Comparison of ENCODE assay signal across 10 mouse cellular contexts in the genomic region with DNA sequence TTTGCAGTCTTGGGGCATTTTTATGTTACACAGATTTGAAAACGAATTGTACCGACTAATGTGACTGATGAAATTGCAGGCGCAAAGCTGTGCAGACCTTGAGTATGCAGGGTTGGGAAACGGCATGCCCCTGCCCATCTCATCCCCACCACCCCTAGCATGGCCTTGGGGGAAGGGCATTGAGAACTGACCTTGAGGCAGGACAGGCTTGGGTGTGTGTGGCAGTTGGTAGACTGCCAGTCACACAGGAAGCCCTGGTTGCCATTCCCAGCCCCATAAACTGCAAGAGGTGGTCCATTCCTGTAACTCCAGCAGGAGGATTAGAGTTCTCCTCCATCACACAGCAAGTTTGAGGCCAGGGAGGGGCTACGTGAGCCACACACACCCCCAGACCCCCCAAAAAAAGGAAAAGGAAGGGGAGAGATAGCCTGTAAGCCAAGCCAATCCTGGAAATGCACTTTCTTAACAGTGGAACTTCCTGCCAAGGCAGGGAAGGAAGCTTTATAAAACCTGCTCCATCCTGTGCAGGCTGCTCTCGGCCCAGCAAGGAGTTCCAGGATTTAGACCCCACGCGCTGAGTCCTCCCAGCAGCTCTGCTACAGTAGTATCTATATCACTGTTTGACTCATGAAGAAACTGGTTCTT.
DNase-seq lines count a peak whose midpoint lies in the region; ATAC-seq lines count a peak whose summit lies in the region.
"Had no signal": no experiment of that assay in that cellular context is flagged by ENCODE, and none has a peak within 500 bp of the region (broad histone marks: within the 10 kb centered on the region; RNA-seq: fewer than 3 reads in every experiment).

No protein-coding gene starts in this region.

- no peaks in the 10 kb centered on the region for H3K9me3 ChIP-seq in forebrain, embryonic 13.5 days (replicated peaks)
- no peaks in the 10 kb centered on the region for H3K9me3 ChIP-seq in forebrain, embryonic 11.5 days (ENCODE audit: control insufficient read depth, low read length)
- no peaks in the 10 kb centered on the region for H3K9me3 ChIP-seq in limb, embryonic 12.5 days
- H3K9me3 ChIP-seq in limb, embryonic 10.5 days (replicated peaks): no peaks in the 10 kb centered on the region
- H3K9me3 ChIP-seq in heart, embryonic 14.5 days (ENCODE audit: control insufficient read depth, low read length): no peaks in the 10 kb centered on the region
- H3K9me3 ChIP-seq: forebrain, embryonic 10.5 days had no signal

- H3K4me3 ChIP-seq in forebrain, embryonic 13.5 days: no peak overlapping the region
- H3K4me3 ChIP-seq in forebrain, embryonic 11.5 days (ENCODE audit: low read depth, low read length): no peak overlapping the region
- no peak overlapping the region for H3K4me3 ChIP-seq in limb, embryonic 12.5 days (replicated peaks)
- H3K4me3 ChIP-seq in limb, embryonic 10.5 days: no peak overlapping the region
- H3K4me3 ChIP-seq in heart, embryonic 14.5 days (ENCODE audit: control insufficient read depth in 1 of 2, insufficient read depth in 1 of 2, low read depth in 1 of 2, low read length in 2 of 2): no peak overlapping the region
- H3K4me3 ChIP-seq: forebrain, embryonic 10.5 days had no signal

- H3K27me3 ChIP-seq in forebrain, embryonic 13.5 days: no peaks in the 10 kb centered on the region
- H3K27me3 ChIP-seq in forebrain, embryonic 11.5 days (ENCODE audit: control insufficient read depth, insufficient read depth, low read length): no peaks in the 10 kb centered on the region
- no peaks in the 10 kb centered on the region for H3K27me3 ChIP-seq in limb, embryonic 12.5 days
- H3K27me3 ChIP-seq in limb, embryonic 10.5 days (ENCODE audit: low read depth, poor library complexity, severe bottlenecking): no peaks in the 10 kb centered on the region
- no peaks in the 10 kb centered on the region for H3K27me3 ChIP-seq in heart, embryonic 14.5 days (ENCODE audit: control insufficient read depth, insufficient read depth, low read length)

- H3K4me1 ChIP-seq in forebrain, embryonic 13.5 days: peaks cover 21% of the 10 kb centered on the region
- H3K4me1 ChIP-seq in forebrain, embryonic 11.5 days (replicated peaks; ENCODE audit: control insufficient read depth, insufficient read depth, low read length): peaks cover 6% of the 10 kb centered on the region
- H3K4me1 ChIP-seq in limb, embryonic 12.5 days (replicated peaks): peaks cover 21% of the 10 kb centered on the region
- H3K4me1 ChIP-seq in limb, embryonic 10.5 days: peaks cover 26% of the 10 kb centered on the region
- peaks cover 27 to 33% of the 10 kb centered on the region in 2 experiments for H3K4me1 ChIP-seq in heart, embryonic 14.5 days (ENCODE audit: control insufficient read depth in 2 of 2, insufficient read depth in 2 of 2, low read length in 2 of 2)

- ATAC-seq in forebrain, embryonic 13.5 days: no peak
- no peak for ATAC-seq in forebrain, embryonic 11.5 days (replicated peaks; ENCODE audit: low FRiP score)
- ATAC-seq in limb, embryonic 12.5 days (ENCODE audit: insufficient number of reproducible peaks, insufficient read depth, low FRiP score, low TSS enrichment, low read depth): no peak
- peak; percentile 36 for ATAC-seq in heart, embryonic 14.5 days (ENCODE audit: insufficient number of reproducible peaks, insufficient read depth, low FRiP score, low read depth)

- H3K27ac ChIP-seq in forebrain, embryonic 13.5 days: 0 out of 2 replicates have a peak overlapping the region, but pooled peaks have one; percentile 19
- no peak overlapping the region for H3K27ac ChIP-seq in forebrain, embryonic 11.5 days (ENCODE audit: low read depth, low read length)
- H3K27ac ChIP-seq in limb, embryonic 12.5 days: 0 out of 2 replicates have a peak overlapping the region, but pooled peaks have one; percentile 50
- no peak overlapping the region for H3K27ac ChIP-seq in limb, embryonic 10.5 days
- peak overlapping the region; percentile 61 to 63 for H3K27ac ChIP-seq in heart, embryonic 14.5 days (replicated peaks in 1 of 2; ENCODE audit: control insufficient read depth in 1 of 2, insufficient read depth in 1 of 2, low read depth in 2 of 2, low read length in 2 of 2)

- no peak overlapping the region for H3K4me2 ChIP-seq in forebrain, embryonic 13.5 days
- no peak overlapping the region for H3K4me2 ChIP-seq in forebrain, embryonic 11.5 days (ENCODE audit: low read depth, low read length, severe bottlenecking)
- H3K4me2 ChIP-seq in limb, embryonic 12.5 days: no peak overlapping the region
- no peak overlapping the region for H3K4me2 ChIP-seq in heart, embryonic 14.5 days (ENCODE audit: low read length)

- 92% methylated on average over 8 of the region's 8 CpGs for WGBS in forebrain, embryonic 13.5 days
- 90% methylated on average over 8 of the region's 8 CpGs for WGBS in forebrain, embryonic 11.5 days
- 81% methylated on average over 8 of the region's 8 CpGs for WGBS in limb, embryonic 12.5 days
- 86% methylated on average over 8 of the region's 8 CpGs for WGBS in limb, embryonic 10.5 days
- 74% methylated on average over 8 of the region's 8 CpGs for WGBS in heart, embryonic 14.5 days

- no peaks in the 10 kb centered on the region for H3K36me3 ChIP-seq in forebrain, embryonic 13.5 days (ENCODE audit: poor library complexity, severe bottlenecking)
- H3K36me3 ChIP-seq in forebrain, embryonic 11.5 days (ENCODE audit: control insufficient read depth, insufficient read depth, low read length): no peaks in the 10 kb centered on the region
- H3K36me3 ChIP-seq in limb, embryonic 12.5 days: no peaks in the 10 kb centered on the region
- peaks cover 6% of the 10 kb centered on the region; the same call in 1 of the 2 replicates for H3K36me3 ChIP-seq in limb, embryonic 10.5 days
- no peaks in the 10 kb centered on the region for H3K36me3 ChIP-seq in heart, embryonic 14.5 days (ENCODE audit: control insufficient read depth, insufficient read depth, low read length)

- DNase-seq in forebrain, embryonic 11.5 days (ENCODE audit: low spot score): no peak
- no peak for DNase-seq in limb, embryonic 10.5 days (ENCODE audit: low spot score)
- peak; percentile 54 for DNase-seq in ES-CJ7 (ENCODE audit: low read depth, low spot score)
- no peak for DNase-seq in spleen, postnatal 10 days (ENCODE audit: low spot score in 2 of 2)
- no peak for DNase-seq in retina, postnatal 1 day
- DNase-seq: B cell, adult 2 months had no signal

- H3K9ac ChIP-seq in forebrain, embryonic 13.5 days: no peak overlapping the region
- no peak overlapping the region for H3K9ac ChIP-seq in forebrain, embryonic 11.5 days (ENCODE audit: low read length)
- no peak overlapping the region for H3K9ac ChIP-seq in limb, embryonic 12.5 days (replicated peaks)
- H3K9ac ChIP-seq in heart, embryonic 14.5 days (ENCODE audit: low read length): peak overlapping the region; percentile 44

Comparison
In these comparisons a context has a peak if more than half of its experiments do, and no peak if none do; other contexts are left out.
1. H3K27ac ChIP-seq: peak in forebrain, embryonic 13.5 days (single experiment), limb, embryonic 12.5 days (single experiment) and heart, embryonic 14.5 days (2 of 2); none in forebrain, embryonic 11.5 days (single experiment) and limb, embryonic 10.5 days (single experiment).